Mouse (Mus musculus) midbrain, postnatal 0 days (tissue): Measurements from ENCODE around the gene I0C0044D17Rik. TPM values are rescaled to one million over a fixed set of nuclear protein-coding genes. Genes with fewer than 3 reads are reported as not detected.

Source experiments
- ATAC-seq: fragments of 200-750 bp; cut with Nextera tagmentation; 2 replicates; pipeline ENCODE4 v1.8.0; 2017; ENCODE audit warnings: moderate number of reproducible peaks, mild to moderate bottlenecking, moderate TSS enrichment, moderate library complexity; ENCODE audit not compliant: low FRiP score
- DNase-seq: peaks from one replicate; pipeline ENCODE4 v3.0.0-alpha.2; 2015; ENCODE audit warnings: low spot score
- H3K27ac ChIP-seq: fragments of 300-500 bp; sonication (generic); 2 replicates; pipeline ENCODE4 v1.5.1; 2014; ENCODE audit warnings: low read depth, mild to moderate bottlenecking, low read length, mixed read lengths
- H3K27me3 ChIP-seq: fragments of 300-500 bp; sonication (generic); 2 replicates; pipeline ENCODE4 v1.6.1; 2014; ENCODE audit warnings: low read length, control low read depth, mixed read lengths; ENCODE audit not compliant: insufficient read depth
- H3K36me3 ChIP-seq: fragments of 300-500 bp; sonication (generic); 2 replicates; pipeline ENCODE4 v1.6.1; 2014; ENCODE audit warnings: low read length, control low read depth, mixed read lengths; ENCODE audit not compliant: insufficient read depth
- H3K4me1 ChIP-seq: fragments of 300-500 bp; sonication (generic); 2 replicates; pipeline ENCODE4 v1.6.1; 2014; ENCODE audit warnings: mild to moderate bottlenecking, control low read depth, antibody characterized with exemption, low read length, mixed read lengths; ENCODE audit not compliant: insufficient read depth
- H3K4me2 ChIP-seq: fragments of 300-500 bp; sonication (generic); 2 replicates; pipeline ENCODE4 v1.6.1; 2014; ENCODE audit warnings: low read depth, mild to moderate bottlenecking, low read length, mixed read lengths; ENCODE audit not compliant: poor library complexity, severe bottlenecking
- H3K4me3 ChIP-seq: fragments of 300-500 bp; sonication (generic); 2 replicates; pipeline ENCODE4 v1.5.1; 2014; ENCODE audit warnings: low read depth, mild to moderate bottlenecking, low read length, moderate library complexity
- H3K9ac ChIP-seq: fragments of 300-500 bp; sonication (generic); replicated peaks from 2 replicates; pipeline ENCODE4 v1.6.1; 2014; ENCODE audit warnings: mild to moderate bottlenecking, low read length, moderate library complexity, mixed read lengths; ENCODE audit not compliant: poor library complexity, severe bottlenecking
- H3K9me3 ChIP-seq: fragments of 300-500 bp; sonication (generic); 2 replicates; pipeline ENCODE4 v1.6.1; 2016; ENCODE audit warnings: low read length, control low read depth
- CTCF ChIP-seq: IDR thresholded peaks from 2 replicates; pipeline ENCODE4 v1.5.1; 2016; ENCODE audit warnings: antibody characterized with exemption, mild to moderate bottlenecking
- WGBS: fragments of 180-500 bp; shearing (Covaris S2); extraction: QIAGEN DNeasy Blood & Tissue Kit; methylation state at CpG from one replicate; pipeline ENCODE4 v1.1.7; 2014; 5-methylcytosine and 5-hydroxymethylcytosine counted together
- polyA plus RNA-seq: library from polyadenylated mRNA; unstranded; fragments of >200 nt; fragmentation: Nextera tagmentation; extraction: Ambion mirVana; gene quantifications from 2 replicates; pipeline ENCODE4 v1.2.1, GENCODE M21; 2015
- total RNA-seq: library from RNA; depleted of rRNA; stranded (reverse); fragments of >200 nt; gene quantifications from 2 replicates; pipeline ENCODE4 v1.2.3, GENCODE M21; 2014

The I0C0044D17Rik gene
- total and polyA plus RNA-seq, 2 experiments from 2014 or later = not detected

DNA sequence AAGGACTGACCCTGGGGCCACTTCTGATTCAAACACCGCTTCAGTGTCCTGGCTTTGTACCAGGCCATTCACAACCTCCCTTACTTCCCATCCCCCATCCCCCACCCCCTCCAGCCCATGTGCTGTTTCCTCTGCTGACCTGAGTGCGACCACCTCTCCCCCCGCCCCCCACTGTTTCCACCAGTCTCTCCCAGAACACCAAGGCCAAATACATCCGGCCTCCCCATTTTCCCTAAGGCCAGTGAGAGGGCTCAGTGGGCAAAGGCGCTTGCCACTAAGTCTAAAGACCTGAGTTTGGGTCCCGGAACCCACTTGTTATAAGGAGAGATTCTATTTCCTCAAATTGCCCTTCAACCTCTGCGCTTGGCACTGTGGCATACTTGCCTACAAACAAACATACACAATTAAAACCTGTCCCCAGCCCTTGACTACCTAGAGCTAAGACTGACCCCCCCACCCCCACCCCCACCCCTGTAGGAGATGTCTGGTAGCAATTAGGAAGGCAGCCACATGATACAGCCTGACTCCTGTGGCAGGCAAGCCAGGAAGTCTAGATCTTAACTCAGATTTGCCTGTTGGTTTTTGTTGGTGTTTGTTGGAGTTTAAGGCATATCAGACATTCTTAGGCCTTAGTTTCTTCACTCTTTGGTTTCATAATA is 19.0 kb downstream of the I0C0044D17Rik start:
- Histone ChIP-seq H3K27ac (no peak overlapping the region), H3K27me3 (no peaks in the 10 kb centered on the region), H3K9me3 (no peaks in the 10 kb centered on the region), H3K4me1 (no peaks in the 10 kb centered on the region), H3K9ac (no peak overlapping the region), H3K36me3 (no peaks in the 10 kb centered on the region), H3K4me3 (no peak overlapping the region), H3K4me2 (no peak overlapping the region)
- no peak for TF ChIP-seq CTCF
- ATAC-seq (no peak), DNase-seq (no peak)
- 80% methylated on average over 7 of the region's 7 CpGs for WGBS

GRCm38 (mm10) chr4:98801775-98802174 is 21.9 kb downstream of the I0C0044D17Rik start:
- Histone ChIP-seq H3K4me3 (no peak overlapping the region), H3K27ac (no peak overlapping the region), H3K36me3 (no peaks in the 10 kb centered on the region), H3K9ac (no peak overlapping the region), H3K9me3 (no peaks in the 10 kb centered on the region), H3K27me3 (no peaks in the 10 kb centered on the region), H3K4me2 (no peak overlapping the region), H3K4me1 (no peaks in the 10 kb centered on the region)
- ATAC-seq (no peak), DNase-seq (no peak)
- TF ChIP-seq CTCF = no peak
- 94% methylated on average over 11 of the region's 11 CpGs for WGBS

DNA sequence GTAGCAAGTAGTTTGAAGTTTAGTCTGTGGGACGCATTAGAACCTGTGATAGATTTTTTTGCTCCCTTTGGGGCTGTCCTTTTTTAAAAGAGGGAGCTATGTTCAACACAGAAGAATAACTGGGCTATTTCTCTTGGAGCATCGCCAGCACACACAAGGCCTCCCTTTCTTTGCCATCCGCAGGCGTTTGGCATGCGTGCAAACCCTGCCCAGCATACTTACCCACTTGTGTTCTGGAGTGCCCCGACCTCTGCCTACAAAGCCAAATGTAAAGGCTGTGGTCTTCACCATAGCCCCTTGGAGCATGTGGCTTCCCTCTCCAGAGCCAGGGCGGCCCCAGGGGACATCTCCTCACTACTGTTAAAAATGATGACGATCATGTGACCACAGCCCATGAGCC is 22.8 kb downstream of the I0C0044D17Rik start:
- TF ChIP-seq CTCF = no peak
- no peaks in the 10 kb centered on the region for H3K4me1 ChIP-seq
- H3K4me2 ChIP-seq = no peak overlapping the region
- DNase-seq = no peak
- no peaks in the 10 kb centered on the region for H3K9me3 ChIP-seq
- H3K9ac ChIP-seq = no peak overlapping the region
- WGBS = 81% methylated on average over 8 of the region's 8 CpGs
- H3K36me3 ChIP-seq = no peaks in the 10 kb centered on the region
- H3K27ac ChIP-seq = no peak overlapping the region
- no peak for ATAC-seq
- no peak overlapping the region for H3K4me3 ChIP-seq
- H3K27me3 ChIP-seq = no peaks in the 10 kb centered on the region

GRCm38 (mm10) chr4:98796591-98797341 is 26.9 kb downstream of the I0C0044D17Rik start:
- Histone ChIP-seq H3K9me3 (no peaks in the 10 kb centered on the region), H3K27ac (peak overlapping the region; percentile 8; the same call in 1 of the 2 replicates), H3K4me3 (no peak overlapping the region), H3K4me2 (no peak overlapping the region), H3K4me1 (no peaks in the 10 kb centered on the region), H3K36me3 (no peaks in the 10 kb centered on the region), H3K27me3 (no peaks in the 10 kb centered on the region), H3K9ac (no peak overlapping the region)
- DNase-seq (peak; percentile 67), ATAC-seq (peak; percentile 38; the same call in 1 of the 2 replicates)
- WGBS = 36% methylated on average over 11 of the region's 11 CpGs
- TF ChIP-seq CTCF = no peak

DNA sequence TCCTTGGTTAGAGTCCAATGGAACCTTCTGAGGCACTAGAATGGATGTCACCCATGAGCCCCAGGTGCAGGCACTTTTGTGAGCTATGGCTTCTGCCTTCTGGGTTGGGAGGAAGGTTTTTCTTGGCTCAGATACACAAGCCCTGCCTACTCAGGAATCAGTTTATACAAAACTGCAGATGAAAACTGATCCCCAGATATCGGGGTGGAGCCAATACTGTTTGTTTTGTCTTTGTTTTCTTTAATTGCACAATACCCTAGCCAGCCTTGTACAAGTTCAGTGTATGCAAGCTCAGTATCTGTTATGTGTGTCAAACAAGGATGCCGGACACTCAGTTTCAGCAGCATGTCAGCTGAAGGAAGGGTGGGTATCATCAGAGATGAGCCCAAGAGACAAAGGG is 28.4 kb downstream of the I0C0044D17Rik start:
- Histone ChIP-seq H3K4me1 (no peaks in the 10 kb centered on the region), H3K4me2 (no peak overlapping the region), H3K4me3 (no peak overlapping the region), H3K9ac (no peak overlapping the region), H3K27me3 (no peaks in the 10 kb centered on the region), H3K27ac (no peak overlapping the region), H3K36me3 (no peaks in the 10 kb centered on the region), H3K9me3 (no peaks in the 10 kb centered on the region)
- ATAC-seq = no peak
- no peak for TF ChIP-seq CTCF
- 84% methylated on average over 2 of the region's 2 CpGs for WGBS
- DNase-seq = no peak

GRCm38 (mm10) chr4:98793486-98793885 is 30.2 kb downstream of the I0C0044D17Rik start:
- Histone ChIP-seq H3K36me3 (no peaks in the 10 kb centered on the region), H3K9me3 (no peaks in the 10 kb centered on the region), H3K4me2 (no peak overlapping the region), H3K9ac (no peak overlapping the region), H3K4me1 (no peaks in the 10 kb centered on the region), H3K27ac (no peak overlapping the region), H3K27me3 (no peaks in the 10 kb centered on the region), H3K4me3 (no peak overlapping the region)
- DNase-seq (no peak), ATAC-seq (no peak)
- no peak for TF ChIP-seq CTCF
- WGBS = 96% methylated on average over 9 of the region's 9 CpGs
